Mouse (Mus musculus): ENCODE data around the gene Gm28551. TPM values are rescaled to one million over a fixed set of nuclear protein-coding genes. Genes with fewer than 3 reads are reported as not detected.
A peak's percentile ranks its signal among the peaks of the same experiment; 100 is the strongest.
"Not testable (repeated sequence)": the region's sequence is repeated elsewhere in the genome, so short reads cannot be mapped to it uniquely, and the experiment has no call there.

The Gm28551 gene
- polyA plus RNA-seq (2012; rRNA removed): 0.85 and 0.97 TPM in 2 replicates

DNA sequence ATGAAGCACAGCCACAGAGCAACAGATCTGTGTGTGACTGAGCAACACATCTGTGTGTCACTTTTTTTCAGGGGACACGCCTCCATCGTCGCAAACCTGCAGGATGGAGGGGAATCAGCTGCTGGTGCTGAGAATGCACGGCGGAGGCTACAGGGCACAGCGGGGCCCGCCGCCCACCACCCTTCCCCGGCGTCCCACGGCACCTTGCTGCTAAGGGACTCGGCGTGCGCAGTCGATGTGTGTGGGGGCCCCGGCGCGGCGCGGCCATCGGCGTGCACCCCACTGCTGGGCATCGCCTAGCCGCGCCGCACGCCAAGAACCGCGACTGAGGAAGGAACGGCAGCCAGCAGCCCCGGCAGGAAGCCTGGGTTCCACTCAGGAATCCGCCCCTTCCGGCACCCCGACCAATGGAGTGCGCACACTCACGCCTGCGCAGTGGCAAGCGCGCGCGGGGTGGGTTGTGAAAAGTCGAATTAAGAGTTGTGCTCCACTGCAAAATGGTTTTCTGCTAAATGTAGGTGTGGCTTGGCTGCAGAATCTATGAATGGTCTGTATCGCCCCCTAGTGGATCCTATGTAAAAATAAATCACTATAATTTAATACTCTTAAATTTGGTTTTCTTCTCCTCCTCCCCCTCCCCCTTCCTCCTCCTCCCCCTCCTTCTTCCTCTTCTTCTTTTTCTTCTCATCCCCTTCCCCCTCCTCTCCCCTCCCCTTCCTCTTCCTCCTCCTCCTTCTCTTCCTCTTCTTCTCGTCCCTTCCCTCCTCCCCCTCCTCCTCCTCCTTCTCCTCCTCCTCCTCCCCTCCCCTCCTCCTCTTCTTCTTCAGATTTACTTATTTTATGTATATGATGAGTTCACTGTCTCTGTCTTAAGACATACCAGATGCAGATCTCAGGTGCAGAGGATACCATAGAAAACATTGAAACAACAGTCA is at the start of gene Gm28551, which contains the start of the genes Asdurf and Asnsd1:
Gene Gm28551 (minus strand): TSS at position 341 of the 935 bp plus-strand sequence.
Gene Asdurf (minus strand): TSS at position 293 of the 935 bp plus-strand sequence.
Gene Asnsd1 (minus strand): TSS at position 426 of the 935 bp plus-strand sequence.
- TF ChIP-seq POLR2A (IDR thresholded peaks at IDR 0.05; ENCODE audit: borderline replicate concordance, extremely low read depth, insufficient read depth, insufficient read length, poor library complexity, severe bottlenecking): peak; percentile 88
- peak; percentile 32; the same call in 1 of the 2 replicates for TF ChIP-seq CTCF (IDR thresholded peaks at IDR 0.05; ENCODE audit: borderline replicate concordance, extremely low read depth, insufficient read depth, insufficient read length)

DNA sequence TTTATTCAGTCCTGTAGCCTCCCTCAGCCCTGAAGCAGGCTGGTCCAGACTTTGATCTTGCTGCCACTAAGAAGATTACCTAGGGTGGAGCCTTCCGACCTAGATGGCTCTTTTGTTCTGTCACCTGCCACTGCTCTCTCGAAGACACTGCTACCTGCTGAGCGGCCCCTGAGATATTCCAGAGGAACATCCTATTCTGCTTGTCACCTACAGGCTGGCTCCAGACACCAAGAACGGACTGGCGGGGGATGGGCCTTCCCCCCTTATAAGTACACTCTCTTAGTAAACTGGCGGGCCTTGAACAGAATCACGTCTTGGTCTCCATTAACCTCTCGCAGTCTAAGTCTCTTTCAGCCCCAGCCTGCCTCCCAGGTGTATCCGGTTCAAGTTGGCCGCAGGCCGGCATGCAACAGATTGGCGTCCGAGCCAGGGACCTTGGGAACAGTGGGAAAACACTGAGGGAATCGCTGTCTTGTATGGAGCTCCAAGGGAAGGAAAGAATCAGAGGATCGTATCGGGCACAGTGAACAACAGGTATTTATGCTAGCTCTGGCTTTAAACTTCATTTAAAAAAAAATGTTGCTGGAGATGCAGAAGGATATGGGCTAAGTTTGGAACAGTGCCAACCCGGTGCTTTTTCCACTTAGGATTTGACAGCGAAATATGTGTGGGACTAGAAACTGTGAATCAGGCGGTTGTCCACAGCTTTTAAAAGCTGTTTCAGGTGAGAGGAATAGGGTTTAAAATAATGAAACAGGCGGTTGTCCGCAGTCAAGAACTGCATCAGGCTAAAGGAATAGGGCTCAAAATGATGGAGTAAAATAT is 41.7 kb upstream of the Gm28551 start:
- peak; percentile 16 for DNase-seq (ENCODE audit: low read depth)

More for the DNA sequence above, at the start of gene Gm28551, which contains the start of the genes Asdurf and Asnsd1:
- DNase-seq (ENCODE audit: low read depth): peak; percentile 99

DNA sequence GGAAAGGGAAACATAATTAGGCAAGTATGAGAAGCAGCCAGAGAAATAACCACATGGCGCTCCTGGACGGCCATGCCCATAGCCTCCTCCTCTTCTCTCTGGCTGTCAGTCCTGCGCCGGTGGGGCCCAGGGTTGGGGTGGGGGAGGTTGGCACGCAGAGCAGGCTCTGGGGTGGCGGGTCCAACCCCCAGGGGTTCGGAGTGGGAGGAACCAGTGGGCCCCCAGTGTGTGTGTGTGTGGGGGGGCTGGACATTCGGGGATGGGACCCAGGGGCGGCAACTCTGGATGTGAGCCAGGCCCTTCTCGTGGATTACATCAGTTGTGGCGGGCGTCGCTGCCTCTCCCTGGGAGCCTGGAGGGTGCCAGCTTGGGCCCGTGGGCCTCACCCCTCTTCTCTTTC is 36.3 kb upstream of the Gm28551 start:
- DNase-seq (ENCODE audit: low read depth): no peak
- TF ChIP-seq POLR2A (IDR thresholded peaks at IDR 0.05; ENCODE audit: borderline replicate concordance, extremely low read depth, insufficient read depth, insufficient read length, poor library complexity, severe bottlenecking): no peak
- no peak for TF ChIP-seq CTCF (IDR thresholded peaks at IDR 0.05; ENCODE audit: borderline replicate concordance, extremely low read depth, insufficient read depth, insufficient read length)

DNA sequence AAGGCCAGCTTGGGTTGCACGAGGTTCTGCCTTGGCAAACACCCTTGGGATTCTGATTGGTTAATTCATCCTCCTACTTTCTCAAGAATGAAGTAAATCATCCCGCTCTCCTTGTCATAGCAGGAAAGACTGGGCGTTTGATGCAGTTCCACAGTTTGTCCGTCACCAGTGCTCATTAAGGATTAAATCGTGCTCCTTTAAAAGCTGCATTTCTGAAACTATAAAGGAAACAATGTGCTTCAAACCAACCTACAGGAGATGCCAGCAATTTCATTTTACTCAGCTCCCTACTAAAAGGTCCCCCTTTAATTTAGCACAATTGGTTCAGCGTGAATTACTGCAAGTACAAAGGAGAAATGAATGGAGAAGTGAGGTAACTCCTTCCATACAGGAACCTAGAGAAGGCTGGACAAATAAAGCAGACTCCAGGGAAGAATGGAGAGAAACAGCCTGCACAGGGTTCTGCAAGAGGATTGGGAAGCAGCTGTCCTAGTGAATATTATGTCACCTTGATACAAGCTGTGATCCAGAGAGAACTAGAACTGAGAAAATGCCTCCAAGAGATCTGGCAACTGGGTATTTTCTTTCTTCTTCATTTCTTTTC is 31.7 kb upstream of the Gm28551 start:
- TF ChIP-seq POLR2A (IDR thresholded peaks at IDR 0.05; ENCODE audit: borderline replicate concordance, extremely low read depth, insufficient read depth, insufficient read length, poor library complexity, severe bottlenecking) (no peak), CTCF (IDR thresholded peaks at IDR 0.05; ENCODE audit: borderline replicate concordance, extremely low read depth, insufficient read depth, insufficient read length) (no peak)
- peak; percentile 66 for DNase-seq (ENCODE audit: low read depth)

DNA sequence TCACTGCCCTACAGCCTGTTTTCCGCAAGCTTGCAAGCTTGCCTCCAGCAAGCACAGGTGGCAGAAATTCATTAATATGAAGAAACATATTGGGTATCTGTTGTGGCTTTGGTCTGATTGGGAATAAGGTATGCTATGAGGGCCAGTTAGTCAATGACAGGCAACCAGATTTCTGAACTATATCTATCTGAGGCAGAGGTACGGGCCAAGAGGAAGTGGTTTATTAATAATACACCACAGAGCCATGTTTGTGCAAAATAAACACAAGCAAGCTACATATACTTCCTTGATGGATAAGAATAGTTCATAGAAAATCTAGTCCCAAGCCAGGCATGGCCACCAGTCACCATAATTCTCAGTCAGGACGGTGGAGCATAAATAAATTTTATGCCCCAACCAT is 25.3 kb upstream of the Gm28551 start:
- TF ChIP-seq CTCF (IDR thresholded peaks at IDR 0.05; ENCODE audit: borderline replicate concordance, extremely low read depth, insufficient read depth, insufficient read length) (no peak), POLR2A (IDR thresholded peaks at IDR 0.05; ENCODE audit: borderline replicate concordance, extremely low read depth, insufficient read depth, insufficient read length, poor library complexity, severe bottlenecking) (no peak)
- no peak for DNase-seq (ENCODE audit: low read depth)

DNA sequence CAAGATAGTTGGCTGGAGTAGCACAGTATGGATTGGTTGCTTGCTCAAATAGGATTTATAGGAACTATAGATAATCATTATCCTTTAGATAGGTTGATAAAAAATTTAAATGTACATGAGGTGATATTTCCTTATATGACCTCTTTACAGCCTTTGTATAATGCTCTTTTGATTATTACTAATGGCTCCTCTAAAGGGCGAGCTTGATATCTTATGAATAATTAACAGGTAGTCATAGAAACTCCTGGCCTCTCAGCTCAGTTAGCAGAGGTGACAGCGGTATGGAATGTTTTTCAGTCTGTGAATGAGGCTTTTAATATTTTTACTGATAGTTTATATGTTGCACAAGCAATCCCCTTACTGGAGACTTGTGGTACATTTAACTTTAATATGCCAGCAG is 23.5 kb upstream of the Gm28551 start:
- not testable (repeated sequence) for DNase-seq (ENCODE audit: low read depth)

DNA sequence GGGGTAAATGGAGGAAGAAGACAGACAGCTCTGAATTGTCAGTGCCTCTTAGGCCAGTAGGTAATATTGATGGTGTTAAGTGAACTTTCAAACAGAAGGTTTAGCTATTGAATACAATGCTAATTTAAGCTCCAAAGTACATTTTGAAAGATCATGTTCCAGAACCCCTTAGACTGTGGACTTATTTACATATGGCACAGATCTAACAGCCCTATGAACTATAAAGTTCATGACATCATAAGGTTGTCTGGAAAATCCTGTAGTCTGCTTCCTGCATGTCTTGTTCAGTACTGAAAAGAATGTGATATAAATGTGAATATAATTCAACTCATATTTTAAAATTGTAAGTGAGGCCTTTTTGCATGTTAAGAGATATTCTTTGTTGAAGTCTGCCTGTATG is 6.5 kb upstream of the Gm28551 start:
- no peak for DNase-seq (ENCODE audit: low read depth)
- TF ChIP-seq CTCF (IDR thresholded peaks at IDR 0.05; ENCODE audit: borderline replicate concordance, extremely low read depth, insufficient read depth, insufficient read length) (no peak), POLR2A (IDR thresholded peaks at IDR 0.05; ENCODE audit: borderline replicate concordance, extremely low read depth, insufficient read depth, insufficient read length, poor library complexity, severe bottlenecking) (no peak)

DNA sequence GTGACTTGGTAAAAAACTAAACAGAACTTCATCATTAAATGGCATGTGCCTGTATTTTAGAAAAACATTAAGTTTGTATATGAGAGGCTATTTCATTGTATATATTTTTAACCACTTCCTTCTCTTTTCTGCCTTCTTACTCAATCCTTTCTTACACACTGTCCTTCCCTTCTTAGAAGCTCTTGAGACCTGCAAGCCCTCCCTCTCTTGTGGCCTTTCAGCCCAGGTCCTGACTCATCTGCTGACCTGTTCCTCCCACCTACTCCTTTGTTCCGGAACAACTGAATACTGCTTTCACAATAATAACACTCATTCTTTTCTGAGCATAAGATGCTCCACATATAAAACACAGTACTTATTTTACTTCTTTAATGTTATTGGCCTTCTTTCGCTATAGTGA is 11.4 kb downstream of the Gm28551 start:
- TF ChIP-seq POLR2A (IDR thresholded peaks at IDR 0.05; ENCODE audit: borderline replicate concordance, extremely low read depth, insufficient read depth, insufficient read length, poor library complexity, severe bottlenecking) (no peak), CTCF (IDR thresholded peaks at IDR 0.05; ENCODE audit: borderline replicate concordance, extremely low read depth, insufficient read depth, insufficient read length) (no peak)

DNA sequence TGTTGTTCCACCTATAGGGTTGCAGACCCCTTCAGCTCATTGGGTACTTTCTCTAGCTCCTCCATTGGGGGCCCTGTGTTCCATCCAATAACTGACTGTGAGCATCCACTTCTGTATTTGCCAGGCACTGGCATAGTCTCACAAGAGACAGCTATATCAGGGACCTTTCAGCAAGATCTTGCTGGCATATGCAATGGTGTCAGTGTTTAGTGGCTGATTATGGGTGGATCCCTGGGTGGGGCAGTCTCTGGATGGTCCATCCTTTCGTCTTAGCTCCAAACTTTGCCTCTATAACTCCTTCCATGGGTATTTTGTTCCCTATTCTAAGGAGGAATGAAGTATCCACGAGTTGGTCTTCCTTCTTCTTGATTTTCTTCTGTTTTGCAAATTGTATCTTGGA is 15.1 kb downstream of the Gm28551 start:
- not testable (repeated sequence) for DNase-seq (ENCODE audit: low read depth)

More for the DNA sequence above, 11.4 kb downstream of the Gm28551 start:
- DNase-seq (ENCODE audit: low read depth): no peak

DNA sequence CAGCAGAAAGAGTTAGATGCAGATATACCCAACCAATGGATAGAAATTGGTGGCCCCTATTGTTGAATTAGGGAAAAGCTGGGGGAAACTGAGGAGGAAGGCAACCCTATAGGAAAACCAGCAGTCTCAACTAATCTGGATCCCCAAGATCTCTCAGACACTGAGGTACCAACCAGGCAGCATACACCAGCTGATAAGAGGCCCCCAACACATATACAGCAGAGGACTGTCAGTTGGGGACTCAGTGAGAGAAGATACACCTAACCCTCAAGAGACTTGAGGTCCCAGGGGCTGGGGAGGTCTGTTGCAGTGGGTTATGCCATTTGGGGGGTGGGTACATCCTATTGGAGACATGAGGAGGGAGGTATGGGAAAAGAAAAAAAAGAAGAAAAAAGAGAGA is 17.0 kb downstream of the Gm28551 start:
- DNase-seq (ENCODE audit: low read depth): no peak
- no peak for TF ChIP-seq POLR2A (IDR thresholded peaks at IDR 0.05; ENCODE audit: borderline replicate concordance, extremely low read depth, insufficient read depth, insufficient read length, poor library complexity, severe bottlenecking)
- no peak for TF ChIP-seq CTCF (IDR thresholded peaks at IDR 0.05; ENCODE audit: borderline replicate concordance, extremely low read depth, insufficient read depth, insufficient read length)

DNA sequence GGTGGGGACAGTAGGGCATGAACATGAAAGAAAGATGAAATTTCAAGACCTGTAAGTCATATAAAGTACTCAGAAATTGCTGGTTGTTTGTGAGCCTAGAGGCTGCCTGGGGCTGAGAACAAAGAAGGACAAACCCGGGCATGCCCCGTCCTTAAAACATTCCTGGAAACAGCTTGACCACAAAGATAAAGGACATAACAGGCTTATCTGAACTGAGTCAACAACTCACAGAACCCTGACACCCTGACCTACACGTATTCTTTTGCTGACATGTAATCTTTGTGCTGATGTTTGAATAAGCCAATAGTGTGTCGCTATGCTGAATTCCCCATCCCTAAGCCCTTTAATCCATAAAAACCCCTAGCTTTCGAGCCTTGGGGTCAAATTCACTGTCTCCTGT is 18.9 kb downstream of the Gm28551 start:
- DNase-seq (ENCODE audit: low read depth): not testable (repeated sequence)

Data from brain, embryonic 14.5 days (tissue).